Mouse (Mus musculus): Measurements from ENCODE around the gene Ccdc191. TPM values are rescaled to one million over a fixed set of nuclear protein-coding genes. Genes with fewer than 3 reads are reported as not detected.

Ccdc191 gene
- polyA plus RNA-seq, 1 experiment = 9.7 TPM

- Histone ChIP-seq H3K36me3 (ENCODE audit: control insufficient read depth, insufficient read depth, low read length) (no peaks in the 10 kb centered on the region), H3K27ac (ENCODE audit: control insufficient read depth, insufficient read depth, low read depth, low read length) (no peak within 1 kb of the TSS), H3K4me3 (ENCODE audit: control insufficient read depth, low read depth, low read length) (peak within 1 kb of the TSS; percentile 12; the same call in 1 of the 2 replicates), H3K4me1 (ENCODE audit: control insufficient read depth, insufficient read depth, low read length) (no peaks in the 10 kb centered on the region), H3K27me3 (ENCODE audit: control insufficient read depth, insufficient read depth, low read length) (no peaks in the 10 kb centered on the region)
- no peak for TF ChIP-seq CTCF (IDR thresholded peaks at IDR 0.05; ENCODE audit: control insufficient read depth, insufficient read depth, insufficient replicate concordance, low read depth, low read length)
- TF ChIP-seq POLR2A (IDR thresholded peaks at IDR 0.05; ENCODE audit: control insufficient read depth, low read depth, low read length) = no peak
Observed at GRCm38 (mm10) chr16:43926341-43926859, 36.8 kb downstream of the Ccdc191 start, which contains the start of gene Qtrt2. Gene Qtrt2, minus strand, starts transcription at chr16:43926809.

- H3K4me3 ChIP-seq (ENCODE audit: control insufficient read depth, low read depth, low read length) = no peak overlapping the region
- H3K27me3 ChIP-seq (ENCODE audit: control insufficient read depth, insufficient read depth, low read length) = no peaks in the 10 kb centered on the region
- TF ChIP-seq POLR2A (IDR thresholded peaks at IDR 0.05; ENCODE audit: control insufficient read depth, low read depth, low read length) = no peak
- TF ChIP-seq CTCF (IDR thresholded peaks at IDR 0.05; ENCODE audit: control insufficient read depth, insufficient read depth, insufficient replicate concordance, low read depth, low read length) = no peak
- H3K27ac ChIP-seq (ENCODE audit: control insufficient read depth, insufficient read depth, low read depth, low read length) = no peak overlapping the region
- H3K4me1 ChIP-seq (ENCODE audit: control insufficient read depth, insufficient read depth, low read length) = no peaks in the 10 kb centered on the region
- no peaks in the 10 kb centered on the region for H3K36me3 ChIP-seq (ENCODE audit: control insufficient read depth, insufficient read depth, low read length)
Observed at GRCm38 (mm10) chr16:43930577-43930976, 41.0 kb downstream of the Ccdc191 start.

- Histone ChIP-seq H3K4me1 (ENCODE audit: control insufficient read depth, insufficient read depth, low read length) (no peaks in the 10 kb centered on the region), H3K36me3 (ENCODE audit: control insufficient read depth, insufficient read depth, low read length) (no peaks in the 10 kb centered on the region), H3K4me3 (ENCODE audit: control insufficient read depth, low read depth, low read length) (no peak overlapping the region), H3K27ac (ENCODE audit: control insufficient read depth, insufficient read depth, low read depth, low read length) (no peak overlapping the region), H3K27me3 (ENCODE audit: control insufficient read depth, insufficient read depth, low read length) (no peaks in the 10 kb centered on the region)
- TF ChIP-seq CTCF (IDR thresholded peaks at IDR 0.05; ENCODE audit: control insufficient read depth, insufficient read depth, insufficient replicate concordance, low read depth, low read length) = no peak
- TF ChIP-seq POLR2A (IDR thresholded peaks at IDR 0.05; ENCODE audit: control insufficient read depth, low read depth, low read length) = no peak
Observed at GRCm38 (mm10) chr16:43931502-43931901, 41.9 kb downstream of the Ccdc191 start.

GRCm38 (mm10) chr16:43932319-43932718 is 42.7 kb downstream of the Ccdc191 start:
- H3K27ac ChIP-seq (ENCODE audit: control insufficient read depth, insufficient read depth, low read depth, low read length) = no peak overlapping the region
- H3K36me3 ChIP-seq (ENCODE audit: control insufficient read depth, insufficient read depth, low read length) = no peaks in the 10 kb centered on the region
- no peak overlapping the region for H3K4me3 ChIP-seq (ENCODE audit: control insufficient read depth, low read depth, low read length)
- H3K27me3 ChIP-seq (ENCODE audit: control insufficient read depth, insufficient read depth, low read length) = no peaks in the 10 kb centered on the region
- TF ChIP-seq POLR2A (IDR thresholded peaks at IDR 0.05; ENCODE audit: control insufficient read depth, low read depth, low read length) (no peak), CTCF (IDR thresholded peaks at IDR 0.05; ENCODE audit: control insufficient read depth, insufficient read depth, insufficient replicate concordance, low read depth, low read length) (no peak)
- H3K4me1 ChIP-seq (ENCODE audit: control insufficient read depth, insufficient read depth, low read length) = no peaks in the 10 kb centered on the region

GRCm38 (mm10) chr16:43933041-43933440 is 43.4 kb downstream of the Ccdc191 start:
- no peaks in the 10 kb centered on the region for H3K27me3 ChIP-seq (ENCODE audit: control insufficient read depth, insufficient read depth, low read length)
- no peak overlapping the region for H3K27ac ChIP-seq (ENCODE audit: control insufficient read depth, insufficient read depth, low read depth, low read length)
- TF ChIP-seq POLR2A (IDR thresholded peaks at IDR 0.05; ENCODE audit: control insufficient read depth, low read depth, low read length) = no peak
- no peak for TF ChIP-seq CTCF (IDR thresholded peaks at IDR 0.05; ENCODE audit: control insufficient read depth, insufficient read depth, insufficient replicate concordance, low read depth, low read length)
- H3K4me1 ChIP-seq (ENCODE audit: control insufficient read depth, insufficient read depth, low read length) = no peaks in the 10 kb centered on the region
- no peaks in the 10 kb centered on the region for H3K36me3 ChIP-seq (ENCODE audit: control insufficient read depth, insufficient read depth, low read length)
- H3K4me3 ChIP-seq (ENCODE audit: control insufficient read depth, low read depth, low read length) = no peak overlapping the region

- Histone ChIP-seq H3K27me3 (ENCODE audit: control insufficient read depth, insufficient read depth, low read length) (no peaks in the 10 kb centered on the region), H3K27ac (ENCODE audit: control insufficient read depth, insufficient read depth, low read depth, low read length) (no peak overlapping the region), H3K4me1 (ENCODE audit: control insufficient read depth, insufficient read depth, low read length) (no peaks in the 10 kb centered on the region), H3K36me3 (ENCODE audit: control insufficient read depth, insufficient read depth, low read length) (no peaks in the 10 kb centered on the region; the same call in 1 of the 2 replicates), H3K4me3 (ENCODE audit: control insufficient read depth, low read depth, low read length) (no peak overlapping the region)
- TF ChIP-seq POLR2A (IDR thresholded peaks at IDR 0.05; ENCODE audit: control insufficient read depth, low read depth, low read length) (no peak), CTCF (IDR thresholded peaks at IDR 0.05; ENCODE audit: control insufficient read depth, insufficient read depth, insufficient replicate concordance, low read depth, low read length) (no peak)
Observed at GRCm38 (mm10) chr16:43934856-43935255, 45.3 kb downstream of the Ccdc191 start.

- Histone ChIP-seq H3K27ac (ENCODE audit: control insufficient read depth, insufficient read depth, low read depth, low read length) (no peak overlapping the region), H3K4me1 (ENCODE audit: control insufficient read depth, insufficient read depth, low read length) (no peaks in the 10 kb centered on the region), H3K4me3 (ENCODE audit: control insufficient read depth, low read depth, low read length) (no peak overlapping the region), H3K36me3 (ENCODE audit: control insufficient read depth, insufficient read depth, low read length) (no peaks in the 10 kb centered on the region; the same call in 1 of the 2 replicates), H3K27me3 (ENCODE audit: control insufficient read depth, insufficient read depth, low read length) (no peaks in the 10 kb centered on the region)
- TF ChIP-seq POLR2A (IDR thresholded peaks at IDR 0.05; ENCODE audit: control insufficient read depth, low read depth, low read length) (no peak), CTCF (IDR thresholded peaks at IDR 0.05; ENCODE audit: control insufficient read depth, insufficient read depth, insufficient replicate concordance, low read depth, low read length) (no peak)
Observed at GRCm38 (mm10) chr16:43935367-43935766, 45.8 kb downstream of the Ccdc191 start.

Measured in testis, adult 2 months (tissue).